Mouse (Mus musculus) left cerebral cortex, postnatal 10 days (tissue): ENCODE data around the gene Emg1. TPM values are rescaled to one million over a fixed set of nuclear protein-coding genes. Genes with fewer than 3 reads are reported as not detected.

Experiments used
- DNase-seq, 2 experiments: peaks; one replicate each; pipeline ENCODE4 v3.0.0; 2021 to 2022; ENCODE audit warnings: low spot score in 2 of 2, mixed read lengths in 1 of 2; ENCODE audit errors: extremely low spot score in 1 of 2
- intact Hi-C: fragments of 180-260 bp; cut with DNase I; formaldehyde crosslinking; loops from one replicate; pipeline ENCODE4 v1.15.1; 2025
- microRNA-seq: library from miRNA; unstranded; fragments of <30 nt; microRNA quantifications from one replicate; pipeline ENCODE4 v1.2.0, GENCODE M21; 2022
- total RNA-seq, 2 experiments: library from RNA; stranded (reverse); gene quantifications; 2 replicates each; pipeline ENCODE4 v1.2.3; 2021

Gene Emg1
- total RNA-seq, 2 experiments from 2014 or later, result 38.0 to 42.6 TPM

- intact Hi-C loops, result no loop called here
- no peak for DNase-seq
Measured at GRCm38 (mm10) chr6:124663424-124663795, 48.6 kb downstream of the Emg1 start.

GRCm38 (mm10) chr6:124662477-124663423, 49.2 kb downstream of the Emg1 start, which contains the start of gene Lpcat3:
Gene Lpcat3, plus strand, starts transcription at chr6:124663027.
- peak; percentile 95 to 99 for DNase-seq
- intact Hi-C loops, result no loop called here

GRCm38 (mm10) chr6:124661995-124662394, 50.0 kb downstream of the Emg1 start:
- DNase-seq, result no peak
- intact Hi-C loops, result no loop called here

GRCm38 (mm10) chr6:124661156-124661806, 50.7 kb downstream of the Emg1 start:
- intact Hi-C loops, result no loop called here
- DNase-seq, result no peak

- intact Hi-C loops, result no loop called here
- no peak for DNase-seq
Measured at GRCm38 (mm10) chr6:124658067-124658466, 53.9 kb downstream of the Emg1 start.

GRCm38 (mm10) chr6:124655893-124656292, 56.1 kb downstream of the Emg1 start:
- DNase-seq, result no peak
- intact Hi-C loops, result no loop called here

Small RNAs within 50 kb of the gene (microRNA-seq; reads per million reads assigned to microRNA genes)
- not detected for gene Mir141
- 22.4 reads per million, percentile 41 among the genes with 10 or more reads in this experiment for gene Mir200c

Other genes with a start within 250 kb of the Emg1 start
- 100 to 1,000 TPM; 333 TPM for gene Clstn3, start 247.4 kb downstream of the Emg1 start, total RNA-seq
- gene C1rl, start 219.1 kb downstream of the Emg1 start, total RNA-seq, result under 1 TPM; 0.21 to 0.30 TPM
- gene C1ra, start 199.8 kb downstream of the Emg1 start, total RNA-seq, result 1 to 10 TPM in 1 of 2 experiments, under 1 TPM in 1; 0.99 to 1.2 TPM
- 1 to 10 TPM; 1.2 to 2.0 TPM for gene C1s1, start 169.8 kb downstream of the Emg1 start, total RNA-seq
- gene C1rb, start 141.9 kb downstream of the Emg1 start, total RNA-seq, result not detected
- gene C1s2, start 76.1 kb downstream of the Emg1 start, total RNA-seq, result under 1 TPM; 0.19 to 0.59 TPM
- gene Lpcat3, start 49.2 kb downstream of the Emg1 start, total RNA-seq, result 10 to 100 TPM; 29.7 to 36.4 TPM
- 100 to 1,000 TPM; 151 to 160 TPM for gene Phb2, start 158 bp upstream of the Emg1 start, total RNA-seq
- 1 to 10 TPM; 3.4 to 4.7 TPM for gene Ptpn6, start 26.5 kb upstream of the Emg1 start, total RNA-seq
- 100 to 1,000 TPM; 298 to 316 TPM for gene Grcc10, start 29.2 kb upstream of the Emg1 start, total RNA-seq
- gene Gm45234, start 43.8 kb upstream of the Emg1 start, total RNA-seq, result not detected
- 100 to 1,000 TPM; 156 to 158 TPM for gene Atn1, start 44.3 kb upstream of the Emg1 start, total RNA-seq
- 100 to 1,000 TPM; 466 to 486 TPM for gene Eno2, start 57.5 kb upstream of the Emg1 start, total RNA-seq
- gene Lrrc23, start 67.5 kb upstream of the Emg1 start, total RNA-seq, result under 1 TPM; 0.41 to 0.77 TPM
- 1 to 10 TPM; 4.4 to 5.3 TPM for gene Spsb2, start 96.5 kb upstream of the Emg1 start, total RNA-seq
- gene Tpi1, start 102.1 kb upstream of the Emg1 start, total RNA-seq, result 100 to 1,000 TPM; 512 to 527 TPM
- 100 to 1,000 TPM; 194 to 200 TPM for gene Usp5, start 117.3 kb upstream of the Emg1 start, total RNA-seq
- gene Cdca3, start 117.4 kb upstream of the Emg1 start, total RNA-seq, result 1 to 10 TPM; 2.8 to 4.4 TPM
- gene Gnb3, start 128.1 kb upstream of the Emg1 start, total RNA-seq, result under 1 TPM; 0.19 to 0.28 TPM
- 10 to 100 TPM; 30.7 to 32.5 TPM for gene P3h3, start 145.6 kb upstream of the Emg1 start, total RNA-seq
- 100 to 1,000 TPM; 214 to 216 TPM for gene Gpr162, start 151.8 kb upstream of the Emg1 start, total RNA-seq
- 1 to 10 TPM; 1.2 to 3.7 TPM for gene Cd4, start 176.0 kb upstream of the Emg1 start, total RNA-seq
- 1 to 10 TPM; 1.4 to 1.5 TPM for gene Lag3, start 199.5 kb upstream of the Emg1 start, total RNA-seq
- gene Ptms, start 207.9 kb upstream of the Emg1 start, total RNA-seq, result 1,000 to 10,000 TPM; 1,368 to 1,394 TPM
- gene Mlf2, start 219.2 kb upstream of the Emg1 start, total RNA-seq, result 100 to 1,000 TPM; 597 to 610 TPM